Mouse (Mus musculus) mesoderm, embryonic 11.5 days (tissue): ENCODE measurements around the gene Tnmd.
A peak's percentile ranks its signal among the peaks of the same experiment; 100 is the strongest.

ENCODE experiments used
- DNase-seq: peaks from one replicate; pipeline ENCODE4 v3.0.0-alpha.2; 2012; ENCODE audit warnings: low read depth, low spot score

Gene Tnmd

GRCm38 (mm10) chrX:133850680-133851079 is at the start of gene Tnmd:
TSS of gene Tnmd (plus strand) at chrX:133850980.
- no peak for DNase-seq

- DNase-seq = no peak
These were observed 2.9 kb downstream of the Tnmd start for GRCm38 (mm10) chrX:133853637-133854036.

GRCm38 (mm10) chrX:133869743-133870142 is 19.0 kb downstream of the Tnmd start:
- no peak for DNase-seq

GRCm38 (mm10) chrX:133887308-133887707 is 36.5 kb downstream of the Tnmd start:
- DNase-seq = no peak

GRCm38 (mm10) chrX:133888111-133888510 is 37.3 kb downstream of the Tnmd start:
- no peak for DNase-seq

GRCm38 (mm10) chrX:133898014-133898542 is 47.3 kb downstream of the Tnmd start, which contains the start of gene Tspan6:
TSS of gene Tspan6 (minus strand) at chrX:133898429.
- peak; percentile 91 for DNase-seq

- DNase-seq = no peak
These were observed 57.5 kb downstream of the Tnmd start, which contains the start of gene Srpx2 for GRCm38 (mm10) chrX:133908261-133908660. TSS of gene Srpx2 (plus strand) at chrX:133908426.

GRCm38 (mm10) chrX:133911397-133912103 is 60.8 kb downstream of the Tnmd start:
- DNase-seq = no peak

- DNase-seq = no peak
These were observed 62.2 kb downstream of the Tnmd start for GRCm38 (mm10) chrX:133913006-133913405.

GRCm38 (mm10) chrX:133914219-133914618 is 63.4 kb downstream of the Tnmd start:
- DNase-seq = no peak
